Mouse (Mus musculus) stomach, postnatal 0 days (tissue): ENCODE measurements around the gene Ugt2a2. TPM values are rescaled to one million over a fixed set of nuclear protein-coding genes. Genes with fewer than 3 reads are reported as not detected.
"Not testable (repeated sequence)": the region's sequence is repeated elsewhere in the genome, so short reads cannot be mapped to it uniquely, and the experiment has no call there.

Experiments used
- ATAC-seq: fragments of 200-750 bp; cut with Nextera tagmentation; 2 replicates; pipeline ENCODE4 v1.8.0; 2017; ENCODE audit not compliant: low FRiP score, low TSS enrichment
- DNase-seq: peaks from one replicate; pipeline ENCODE4 v3.0.0-alpha.2; 2016; ENCODE audit warnings: low spot score
- H3K27ac ChIP-seq: fragments of 300-500 bp; sonication (generic); replicated peaks from 2 replicates; pipeline ENCODE4 v1.5.1; 2014; ENCODE audit warnings: mild to moderate bottlenecking, control low read depth
- H3K27me3 ChIP-seq: fragments of 300-500 bp; sonication (generic); 2 replicates; pipeline ENCODE4 v1.6.1; 2014; ENCODE audit warnings: low read length; ENCODE audit not compliant: control insufficient read depth, insufficient read depth
- H3K36me3 ChIP-seq: fragments of 300-500 bp; sonication (generic); 2 replicates; pipeline ENCODE4 v1.6.1; 2014; ENCODE audit warnings: low read length, mixed read lengths; ENCODE audit not compliant: control insufficient read depth, insufficient read depth
- H3K4me1 ChIP-seq: fragments of 300-500 bp; sonication (generic); replicated peaks from 2 replicates; pipeline ENCODE4 v1.6.1; 2014; ENCODE audit warnings: antibody characterized with exemption; ENCODE audit not compliant: control insufficient read depth, insufficient read depth
- H3K4me2 ChIP-seq: fragments of 300-500 bp; sonication (generic); replicated peaks from 2 replicates; pipeline ENCODE4 v1.6.1; 2014; ENCODE audit warnings: low read depth, mild to moderate bottlenecking, control low read depth, moderate library complexity
- H3K4me3 ChIP-seq: fragments of 300-500 bp; sonication (generic); 2 replicates; pipeline ENCODE4 v1.5.1; 2014; ENCODE audit warnings: low read depth, low read length, control low read depth
- H3K9ac ChIP-seq: fragments of 300-500 bp; sonication (generic); 2 replicates; pipeline ENCODE4 v1.6.1; 2014; ENCODE audit warnings: mild to moderate bottlenecking, low read length, control low read depth, mixed read lengths
- H3K9me3 ChIP-seq: fragments of 300-500 bp; sonication (generic); 2 replicates; pipeline ENCODE4 v1.6.1; 2016; ENCODE audit warnings: low read length; ENCODE audit not compliant: control insufficient read depth
- CTCF ChIP-seq: IDR thresholded peaks from 2 replicates; pipeline ENCODE4 v1.5.1; 2016; ENCODE audit warnings: antibody characterized with exemption, low read depth, mild to moderate bottlenecking, moderate library complexity
- EP300 ChIP-seq: optimal IDR thresholded peaks from 2 replicates; pipeline ENCODE3; 2016; ENCODE audit warnings: antibody characterized with exemption
- WGBS: fragments of 180-500 bp; shearing (Covaris S2); extraction: QIAGEN DNeasy Blood & Tissue Kit; methylation state at CpG from one replicate; pipeline ENCODE4 v1.1.7; 2014; 5-methylcytosine and 5-hydroxymethylcytosine counted together
- polyA plus RNA-seq: library from polyadenylated mRNA; unstranded; fragments of >200 nt; fragmentation: Nextera tagmentation; extraction: Ambion mirVana; gene quantifications from 2 replicates; pipeline ENCODE4 v1.2.1, GENCODE M21; 2015

The Ugt2a2 gene
- polyA plus RNA-seq, 1 experiment from 2014 or later, result not detected

- Histone ChIP-seq H3K9me3 (no peaks in the 10 kb centered on the region), H3K27ac (no peak within 1 kb of the TSS), H3K4me1 (no peaks in the 10 kb centered on the region), H3K9ac (no peak within 1 kb of the TSS), H3K4me3 (no peak within 1 kb of the TSS), H3K36me3 (no peaks in the 10 kb centered on the region), H3K4me2 (no peak within 1 kb of the TSS), H3K27me3 (no peaks in the 10 kb centered on the region)
- ATAC-seq (no peak), DNase-seq (no peak)
- 88% methylated on average over 1 of the region's 1 CpGs for WGBS
- no peak for TF ChIP-seq EP300
- no peak for TF ChIP-seq CTCF
These were observed 8.7 kb upstream of the Ugt2a2 start, which contains the start of gene Ugt2a1 for GRCm38 (mm10) chr5:87490771-87491170. Gene Ugt2a1, minus strand, starts transcription at chr5:87490871.

GRCm38 (mm10) chr5:87486706-87487105 is 4.6 kb upstream of the Ugt2a2 start, which contains the start of gene Gm43638:
Gene Gm43638, minus strand, starts transcription at chr5:87486806.
- not testable (repeated sequence) for H3K27ac ChIP-seq, H3K9me3 ChIP-seq, H3K9ac ChIP-seq, H3K4me1 ChIP-seq, H3K36me3 ChIP-seq, ATAC-seq, DNase-seq, H3K4me2 ChIP-seq, H3K4me3 ChIP-seq, H3K27me3 ChIP-seq
- WGBS, result 80% methylated on average over 1 of the region's 1 CpGs

GRCm38 (mm10) chr5:87458810-87459209 is 23.2 kb downstream of the Ugt2a2 start:
- Histone ChIP-seq H3K4me3 (no peak overlapping the region), H3K27ac (no peak overlapping the region), H3K4me1 (no peaks in the 10 kb centered on the region), H3K4me2 (no peak overlapping the region), H3K9ac (no peak overlapping the region), H3K27me3 (no peaks in the 10 kb centered on the region), H3K36me3 (no peaks in the 10 kb centered on the region), H3K9me3 (no peaks in the 10 kb centered on the region)
- ATAC-seq (no peak), DNase-seq (no peak)
- WGBS, result 47% methylated on average over 1 of the region's 1 CpGs
- TF ChIP-seq CTCF (no peak), EP300 (no peak)

- H3K27ac ChIP-seq, result no peak overlapping the region
- H3K9ac ChIP-seq, result no peak overlapping the region
- no peak overlapping the region for H3K4me2 ChIP-seq
- no peaks in the 10 kb centered on the region for H3K9me3 ChIP-seq
- no peak overlapping the region for H3K4me3 ChIP-seq
- H3K4me1 ChIP-seq, result no peaks in the 10 kb centered on the region
- no peaks in the 10 kb centered on the region for H3K36me3 ChIP-seq
- H3K27me3 ChIP-seq, result no peaks in the 10 kb centered on the region
- ATAC-seq (no peak), DNase-seq (no peak)
- TF ChIP-seq CTCF, result no peak
- no peak for TF ChIP-seq EP300
These were observed 24.4 kb downstream of the Ugt2a2 start for GRCm38 (mm10) chr5:87457701-87458100.

GRCm38 (mm10) chr5:87456216-87456850 is 25.7 kb downstream of the Ugt2a2 start:
- no peak overlapping the region for H3K27ac ChIP-seq

GRCm38 (mm10) chr5:87455519-87455918 is 26.5 kb downstream of the Ugt2a2 start:
- Histone ChIP-seq H3K9ac (no peak overlapping the region), H3K9me3 (no peaks in the 10 kb centered on the region), H3K36me3 (no peaks in the 10 kb centered on the region), H3K4me1 (no peaks in the 10 kb centered on the region), H3K4me2 (no peak overlapping the region), H3K27me3 (no peaks in the 10 kb centered on the region), H3K4me3 (no peak overlapping the region), H3K27ac (no peak overlapping the region)
- TF ChIP-seq EP300, result no peak
- TF ChIP-seq CTCF, result no peak
- ATAC-seq (no peak), DNase-seq (no peak)

More at GRCm38 (mm10) chr5:87456216-87456850, 25.7 kb downstream of the Ugt2a2 start:
- Histone ChIP-seq H3K36me3 (no peaks in the 10 kb centered on the region), H3K4me2 (no peak overlapping the region), H3K9me3 (no peaks in the 10 kb centered on the region), H3K27me3 (no peaks in the 10 kb centered on the region), H3K9ac (no peak overlapping the region), H3K4me3 (no peak overlapping the region), H3K4me1 (no peaks in the 10 kb centered on the region)
- 80% methylated on average over 3 of the region's 3 CpGs for WGBS
- TF ChIP-seq EP300 (no peak), CTCF (no peak)
- ATAC-seq (no peak), DNase-seq (no peak)

GRCm38 (mm10) chr5:87452514-87452913 is 29.5 kb downstream of the Ugt2a2 start:
- H3K9me3 ChIP-seq, DNase-seq, H3K36me3 ChIP-seq, H3K4me2 ChIP-seq, H3K9ac ChIP-seq, H3K27me3 ChIP-seq, ATAC-seq, H3K27ac ChIP-seq, H3K4me3 ChIP-seq, H3K4me1 ChIP-seq: not testable (repeated sequence)
- 82% methylated on average over 3 of the region's 5 CpGs for whole genome bisulfite sequencing
